Mouse (Mus musculus) adrenal gland, adult (tissue): ENCODE results near the gene Dars2.

Source experiments
- DNase-seq, 2 experiments: peaks; one replicate each; pipeline ENCODE4 v3.0.0; 2022 to 2023; ENCODE audit warnings: low spot score in 1 of 2; ENCODE audit not compliant: inconsistent age in 2 of 2

Dars2 gene

DNA sequence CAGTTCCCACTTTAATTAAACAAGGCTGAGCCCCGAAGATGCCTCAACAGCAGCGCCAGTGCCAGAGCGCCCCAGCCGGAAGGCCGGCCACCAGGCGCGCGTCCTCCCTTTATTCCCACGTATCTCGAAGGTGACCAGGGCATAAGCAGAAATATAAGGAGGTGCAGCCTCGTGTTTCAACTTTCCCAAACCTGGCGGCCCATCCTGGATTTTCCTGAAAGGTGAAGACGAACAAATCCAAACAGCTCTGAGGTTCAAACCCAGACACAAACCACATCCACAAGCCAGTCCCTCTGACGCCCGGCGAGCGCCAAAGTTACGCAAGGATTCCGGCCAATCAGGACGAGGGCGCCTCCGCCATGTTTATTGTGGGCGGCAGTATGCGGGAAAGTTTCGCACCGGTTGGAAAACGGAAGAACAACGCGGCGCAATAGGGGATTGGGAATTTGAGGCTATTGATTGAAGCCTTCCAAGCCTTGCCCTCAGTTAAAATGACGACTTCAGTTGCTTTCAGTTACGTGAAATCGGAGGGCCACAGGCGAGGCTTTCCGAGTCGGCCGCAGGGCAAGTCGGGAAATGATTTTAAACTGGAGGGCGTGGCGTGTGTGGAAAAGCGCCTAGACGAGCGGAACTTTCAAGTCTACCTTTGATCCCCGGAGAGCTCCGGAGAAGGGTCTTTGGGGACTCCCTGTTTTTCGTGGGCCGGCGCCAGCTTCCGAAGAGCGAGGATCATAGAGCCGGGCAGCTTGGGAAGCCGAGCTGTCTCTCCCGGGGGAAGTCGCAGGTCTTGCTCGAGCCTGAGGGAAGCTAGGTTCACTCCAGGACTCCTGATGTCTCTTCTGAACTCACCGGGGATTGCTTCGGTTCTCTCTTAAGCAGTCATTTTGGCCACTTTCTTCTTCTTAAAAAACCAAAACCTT, at the start of gene Dars2, which contains the start of gene Cenpl:
Dars2 (minus strand) TSS at position 307 of the 920 bp plus-strand sequence.
Cenpl (plus strand) TSS at position 362 of the 920 bp plus-strand sequence.
- DNase-seq: peak; percentile 97 to 99

DNA sequence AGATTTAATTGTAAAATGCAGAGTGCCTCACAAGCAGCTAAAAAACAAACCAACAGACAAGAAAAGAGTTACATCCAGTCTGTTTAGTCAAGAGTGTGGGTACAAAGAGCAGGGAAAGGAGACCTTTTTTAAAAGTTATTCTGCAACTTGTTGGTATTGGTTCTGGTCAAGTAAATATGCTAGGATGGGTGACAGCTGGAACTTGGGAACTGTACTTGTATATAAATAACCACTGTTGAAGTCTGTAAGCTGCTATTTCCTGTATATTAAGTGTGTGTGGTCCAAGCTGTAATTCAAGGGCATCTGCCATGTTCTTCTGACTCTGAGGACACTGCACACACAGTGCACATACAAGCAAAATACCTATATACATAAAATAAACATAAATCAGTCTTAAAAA, 44.1 kb upstream of the Dars2 start:
- DNase-seq: no peak

DNA sequence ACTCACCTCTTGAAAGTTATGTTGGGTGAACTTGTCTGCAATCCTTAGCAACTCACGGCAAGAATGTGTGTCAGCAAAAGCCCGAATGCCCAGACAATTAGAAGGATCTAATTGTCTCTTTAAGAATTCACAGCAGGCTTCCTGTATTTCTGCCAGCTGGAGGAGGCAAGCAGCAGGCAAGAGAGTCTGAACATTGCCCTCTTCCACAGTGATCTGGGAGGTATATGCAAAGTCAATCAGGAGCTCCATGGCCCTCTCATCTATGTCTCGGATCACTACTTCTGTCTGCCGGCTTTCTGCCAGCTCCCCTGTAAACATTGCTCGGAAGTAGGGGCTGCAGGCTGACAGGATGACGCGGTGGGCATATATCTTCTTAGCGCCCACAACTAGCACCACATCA, 38.8 kb upstream of the Dars2 start:
- no peak for DNase-seq

DNA sequence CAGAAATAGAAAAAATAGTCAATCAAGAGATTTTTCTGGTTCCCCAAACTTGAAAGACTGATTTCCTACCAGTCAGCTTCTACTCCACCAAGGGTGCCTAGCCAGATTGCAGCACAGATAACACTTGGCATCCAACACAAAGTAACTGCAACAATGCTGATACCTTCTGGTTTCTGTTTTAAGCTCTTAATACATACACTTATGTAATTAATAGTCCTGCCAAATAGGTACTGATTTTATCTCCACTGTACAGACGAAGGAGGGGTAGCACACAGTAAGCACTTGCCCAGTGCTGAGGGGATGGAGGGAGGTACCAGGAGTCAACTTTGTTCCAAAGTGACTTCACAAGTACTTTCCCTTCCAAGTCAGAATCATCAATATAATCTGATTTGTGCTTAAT, 33.4 kb upstream of the Dars2 start:
- no peak for DNase-seq

DNA sequence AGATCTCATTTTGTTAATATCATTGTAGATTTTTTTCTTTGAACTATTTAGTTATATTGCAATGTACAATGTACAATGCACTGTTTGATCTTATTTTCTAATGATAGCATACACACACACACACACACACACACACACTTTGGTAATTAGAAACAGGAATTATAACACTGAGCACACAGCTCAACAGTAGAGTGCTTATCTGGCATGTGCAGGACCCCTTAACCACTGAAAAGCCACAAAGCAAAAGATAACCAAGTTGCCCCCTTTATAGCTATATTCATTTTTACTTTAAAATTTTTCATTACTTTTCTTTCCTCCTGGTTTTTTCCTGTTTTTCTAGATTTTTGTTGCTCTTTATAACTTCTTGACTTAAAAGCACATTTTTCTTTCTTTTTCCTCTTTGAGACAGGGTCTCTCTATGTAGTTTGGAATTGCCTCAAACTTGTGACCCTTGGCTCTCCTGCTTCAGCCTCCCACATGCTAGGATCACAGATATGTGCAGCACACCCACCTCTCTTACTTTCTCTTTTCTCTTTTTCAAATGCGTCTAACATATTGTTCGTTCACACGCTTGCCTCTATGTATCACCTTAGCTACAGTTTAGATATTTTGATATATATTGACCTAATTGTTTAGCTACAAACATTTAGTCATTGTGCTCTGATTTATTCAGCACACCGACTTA, 29.4 kb upstream of the Dars2 start:
- no peak for DNase-seq

DNA sequence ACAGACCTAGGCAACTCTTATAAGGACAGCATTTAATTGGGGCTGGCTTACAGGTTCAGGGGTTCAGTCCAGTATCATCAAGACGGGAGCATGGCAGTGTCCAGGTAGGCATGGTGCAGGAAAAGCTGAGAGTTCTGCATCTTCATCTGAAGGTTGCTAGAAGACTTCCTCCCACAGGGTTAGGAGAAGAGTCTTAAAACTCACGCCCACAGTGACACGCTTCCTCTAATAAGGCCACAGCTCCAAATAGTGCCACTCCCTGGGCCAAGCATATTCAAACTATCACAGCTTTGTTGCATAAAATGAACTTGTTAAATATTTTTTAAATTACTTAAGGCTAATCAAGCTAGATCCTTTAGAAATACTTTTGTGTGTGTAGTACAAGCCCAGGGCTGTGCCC, 6.8 kb upstream of the Dars2 start:
- no peak for DNase-seq

DNA sequence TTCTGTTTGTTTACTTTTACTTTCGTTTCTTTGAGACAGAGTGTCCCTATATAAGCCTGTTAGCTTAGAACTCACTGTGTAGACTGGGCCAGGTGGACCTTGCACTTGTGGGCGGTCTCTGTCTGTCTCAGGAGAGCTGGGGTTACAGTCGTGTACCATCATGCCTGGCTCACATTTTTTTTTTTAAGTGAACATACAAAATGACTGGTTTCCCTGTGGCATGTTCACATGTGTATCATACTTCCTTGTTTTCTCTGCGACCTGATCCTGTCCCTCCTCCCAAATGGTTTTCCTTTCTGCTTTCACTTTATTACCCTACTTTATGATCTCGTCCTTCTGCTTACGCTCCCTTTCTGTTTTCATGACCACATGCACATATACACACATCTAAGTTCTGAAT, 5.8 kb upstream of the Dars2 start:
- peak in 1 of 2 experiments; percentile 32 for DNase-seq

DNA sequence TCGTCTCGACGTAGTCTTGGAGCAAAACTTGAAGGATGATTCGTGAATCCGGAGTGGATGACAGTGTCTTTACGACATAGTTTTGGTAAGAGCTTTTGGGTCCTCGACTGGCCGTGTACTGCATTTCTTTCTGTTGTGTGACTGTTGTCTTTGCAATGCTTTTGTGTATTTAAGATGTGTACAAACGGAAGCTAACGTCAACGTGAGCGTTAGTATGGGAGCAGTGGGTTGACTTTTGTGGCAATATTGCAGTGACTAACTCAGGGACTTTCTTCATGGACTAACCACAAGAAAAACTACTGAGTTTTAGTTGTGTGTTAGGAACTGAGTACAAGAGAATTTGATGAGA, 788 bp upstream of the Dars2 start:
- DNase-seq: no peak

DNA sequence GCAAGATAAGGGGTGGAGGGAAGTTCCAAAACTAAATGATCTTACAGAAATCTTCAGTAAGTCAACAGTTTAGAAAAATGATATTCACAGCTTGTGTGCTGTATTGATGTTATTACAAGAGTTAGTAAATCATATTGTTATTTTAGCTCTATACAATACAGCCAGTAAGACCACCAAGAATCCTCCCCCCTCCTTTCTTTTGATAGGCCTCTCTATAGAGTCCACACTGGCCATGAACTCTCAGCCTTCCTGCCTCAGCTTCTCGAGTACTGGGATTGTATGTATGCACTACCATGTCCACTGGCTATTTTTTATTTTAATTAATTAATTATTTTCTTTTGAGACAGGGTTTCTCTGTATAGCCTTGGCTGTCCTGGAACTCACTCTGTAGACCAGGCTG, 7.1 kb downstream of the Dars2 start:
- no peak for DNase-seq

DNA sequence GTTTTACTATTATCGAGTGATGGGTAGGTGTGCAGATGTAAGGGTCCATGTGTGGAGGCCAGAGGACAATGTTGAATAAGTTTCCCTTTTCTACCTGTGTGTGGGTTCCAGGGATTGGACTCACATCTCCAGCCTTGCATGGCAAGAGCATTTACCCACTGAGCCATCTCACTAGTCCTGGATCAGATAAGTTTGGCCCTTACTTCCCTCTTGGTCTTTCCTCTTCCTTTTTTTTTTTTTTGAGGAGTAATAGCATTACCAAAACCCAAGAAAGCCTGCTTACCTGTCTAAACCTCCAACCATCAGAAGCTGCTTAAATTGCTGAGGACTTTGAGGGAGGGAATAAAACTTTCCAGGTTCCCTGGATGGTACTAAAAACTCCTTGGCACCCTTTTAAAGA, 13.3 kb downstream of the Dars2 start:
- DNase-seq: no peak

DNA sequence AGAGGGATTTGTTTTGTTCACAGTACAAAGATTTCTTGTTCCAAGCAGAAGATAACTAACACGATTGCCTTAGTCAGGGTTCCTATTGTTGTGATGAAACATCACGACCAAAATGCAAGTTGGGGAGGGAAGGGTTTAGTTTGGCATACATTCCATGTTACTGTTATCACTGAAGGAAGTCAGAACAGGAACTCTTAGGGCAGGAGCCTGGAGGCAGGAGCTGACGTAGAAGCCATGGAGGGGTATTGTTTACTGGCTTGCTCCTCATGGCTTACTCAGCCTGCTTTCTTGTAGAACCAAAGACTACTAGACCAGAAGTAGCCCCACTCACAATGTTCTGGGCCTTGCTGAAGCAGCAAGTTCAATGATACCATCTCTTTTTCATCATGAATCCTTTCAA, 23.5 kb downstream of the Dars2 start:
- DNase-seq: no peak

DNA sequence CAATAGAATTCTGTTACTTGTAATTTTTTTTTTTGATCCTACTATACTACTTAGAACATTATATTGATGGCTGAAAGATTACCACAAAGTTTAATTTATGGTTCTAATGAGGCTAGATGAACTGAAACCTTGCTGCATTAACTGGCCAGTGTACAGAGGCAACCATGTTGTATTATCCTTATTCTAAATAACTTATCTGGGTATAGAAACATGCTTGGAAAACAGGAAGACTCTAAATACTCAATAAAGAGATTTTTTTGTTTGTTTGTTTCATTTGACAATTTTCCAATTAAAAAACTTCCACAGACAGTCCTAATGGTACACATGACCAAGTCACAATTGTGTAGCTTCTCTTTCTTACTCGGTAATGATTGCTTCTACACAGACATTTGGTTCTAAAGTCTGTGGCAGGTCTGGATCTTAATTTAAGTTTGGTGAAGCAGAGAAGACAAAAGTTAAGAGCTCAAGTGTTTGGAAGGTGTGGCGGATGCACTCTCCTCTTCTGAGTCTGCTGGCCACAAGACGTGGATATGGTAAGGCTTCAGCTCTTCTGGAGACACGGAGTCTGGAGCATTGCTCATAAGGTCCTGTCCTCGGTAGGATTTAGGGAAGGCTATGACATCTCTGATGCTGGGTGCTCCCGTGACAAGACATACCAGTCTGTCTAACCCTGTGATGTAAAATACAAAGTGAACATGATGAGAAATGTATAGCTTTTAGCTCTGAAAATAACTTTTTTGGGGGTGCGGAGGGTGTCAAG, 29.0 kb downstream of the Dars2 start:
- DNase-seq: no peak

DNA sequence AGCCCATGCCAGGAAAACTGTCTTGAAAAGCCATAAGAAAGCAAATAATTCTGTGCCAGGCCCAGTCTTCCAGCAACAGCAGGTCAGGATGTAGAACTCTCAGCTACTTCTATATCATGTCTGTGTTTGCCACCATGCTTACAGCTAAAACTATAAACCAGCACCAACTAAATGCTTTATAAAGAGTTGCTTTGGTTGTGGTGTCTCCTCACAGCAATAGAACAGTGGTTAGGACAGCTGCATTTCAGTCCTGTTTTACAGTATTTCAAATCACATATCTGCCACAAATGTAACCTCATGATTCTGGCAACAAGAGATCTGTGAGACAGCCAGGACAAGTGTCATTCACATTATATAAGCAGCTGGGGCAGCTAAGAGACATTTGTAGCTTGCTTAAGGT, 29.6 kb downstream of the Dars2 start:
- DNase-seq: peak in 1 of 2 experiments; percentile 30

DNA sequence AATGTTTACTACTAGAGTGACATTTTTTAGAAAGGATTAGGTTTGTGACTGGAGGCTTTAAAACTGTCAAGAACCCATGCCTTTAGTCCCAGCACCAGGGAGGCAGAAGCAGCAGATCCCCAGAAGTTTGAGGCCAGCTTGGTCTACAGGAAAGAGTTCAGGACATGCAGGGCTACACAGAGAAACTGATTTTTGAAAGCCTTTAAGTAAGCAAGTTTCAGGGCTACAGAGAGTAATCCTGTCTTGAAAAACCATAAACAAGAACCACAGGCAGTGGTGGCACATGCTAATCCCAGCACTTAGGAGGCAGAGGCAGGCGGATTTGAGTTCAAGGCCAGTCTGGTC, 30.1 kb downstream of the Dars2 start:
- peak; percentile 22 to 61 for DNase-seq

DNA sequence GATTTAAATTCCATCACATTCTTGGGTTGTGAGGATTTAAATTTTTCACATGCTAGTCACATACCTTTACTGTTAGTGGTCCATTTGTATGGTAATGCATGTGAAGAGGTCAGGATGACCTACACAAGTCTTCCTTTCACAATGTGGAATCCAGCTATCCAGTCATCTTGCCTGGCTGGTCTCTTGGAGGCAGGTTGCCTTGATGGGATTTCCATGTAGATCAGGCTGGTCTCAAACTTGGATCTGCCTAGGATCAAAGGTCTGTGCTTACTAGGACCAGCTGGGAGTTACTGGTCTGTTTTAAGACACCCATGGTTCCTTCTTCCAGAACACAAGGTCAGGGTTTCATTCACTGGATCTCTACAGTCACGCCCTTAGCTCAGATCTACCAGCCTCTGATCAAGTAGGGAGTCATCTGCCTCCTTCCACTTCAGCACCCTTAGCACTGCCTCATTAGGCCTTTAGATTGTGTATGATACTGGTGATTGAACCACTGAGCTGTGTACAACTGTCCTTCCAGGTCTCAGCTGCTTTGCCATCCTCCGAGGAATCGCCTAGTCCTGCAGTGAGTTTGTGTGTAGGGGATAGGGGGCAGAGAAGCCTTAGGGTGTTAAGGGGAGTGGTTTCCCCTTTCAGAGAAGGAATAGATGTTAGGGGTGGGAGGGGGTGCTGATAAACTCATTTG, 30.6 kb downstream of the Dars2 start:
- DNase-seq: peak in 1 of 2 experiments; percentile 66

DNA sequence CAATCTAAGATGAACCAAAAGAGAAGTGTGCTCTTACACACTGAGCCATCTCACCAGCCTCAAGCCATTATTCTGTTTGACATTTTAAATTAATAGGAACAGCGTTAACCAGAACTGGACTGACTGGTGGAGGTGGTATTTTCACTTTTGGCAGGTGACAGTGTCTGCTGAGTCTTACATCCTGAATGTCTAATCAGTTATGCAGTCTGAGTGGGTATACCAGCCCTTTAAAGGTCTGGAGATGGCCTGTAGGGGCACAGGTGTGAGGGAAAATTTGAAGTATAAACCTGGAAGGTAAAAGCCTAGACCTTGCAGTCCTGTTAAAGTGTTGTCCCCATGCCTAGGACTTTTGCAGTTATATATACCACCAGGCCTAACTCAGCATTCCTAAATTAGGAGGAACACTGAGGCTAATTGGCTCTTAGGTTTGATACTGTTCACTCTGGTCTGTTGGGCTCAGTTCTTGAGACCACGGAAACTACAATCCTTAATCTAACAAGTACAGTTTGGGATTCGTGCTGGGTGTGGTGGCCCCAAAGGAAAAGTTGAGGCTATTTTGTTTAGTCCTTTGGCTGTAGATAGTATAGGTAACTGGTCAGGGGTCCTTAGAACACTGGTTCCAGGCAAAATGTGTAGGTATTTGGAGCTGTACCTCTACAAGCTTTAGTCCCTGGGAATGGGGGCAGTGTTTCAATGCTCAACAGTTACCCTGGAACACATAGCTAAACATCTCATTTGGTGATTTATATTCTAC, 31.3 kb downstream of the Dars2 start:
- peak in 1 of 2 experiments; percentile 54 for DNase-seq

DNA sequence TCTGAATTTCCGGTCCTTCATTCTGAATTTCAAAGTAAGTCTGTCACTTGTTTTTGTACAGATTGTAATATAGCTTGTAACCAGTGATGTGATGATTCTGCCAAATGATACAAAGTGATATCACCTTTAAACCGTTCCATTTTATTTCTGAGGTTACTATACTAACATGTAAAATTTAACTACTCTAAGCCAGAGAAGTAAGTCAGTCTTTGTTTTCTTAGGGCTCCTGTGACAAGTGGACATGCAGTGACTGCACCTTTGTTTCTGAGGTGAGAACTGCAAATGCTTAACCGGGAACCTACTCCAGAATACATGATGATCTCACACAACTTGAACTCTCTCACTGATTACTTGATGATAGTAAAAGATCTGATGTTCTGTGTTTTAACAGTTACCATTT, 32.5 kb downstream of the Dars2 start:
- DNase-seq: no peak

DNA sequence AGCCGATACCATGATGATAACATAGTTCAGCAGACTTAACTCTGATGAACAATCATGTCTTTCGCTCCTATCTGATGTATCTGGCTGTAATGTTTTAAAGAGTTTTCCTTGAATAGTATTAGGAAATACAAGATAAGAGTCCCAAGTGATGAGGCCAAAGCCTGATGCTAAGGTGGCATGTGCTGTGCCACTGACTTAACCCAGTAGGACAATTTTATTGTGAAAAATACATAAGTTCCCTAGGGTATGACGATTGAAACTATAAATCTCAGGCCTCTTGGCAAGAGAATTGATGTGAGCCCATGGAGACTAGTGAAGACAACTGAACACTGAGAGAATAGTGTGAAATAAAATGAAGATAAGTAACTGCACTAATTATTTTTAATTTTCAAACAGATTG, 32.9 kb downstream of the Dars2 start:
- peak in 1 of 2 experiments; percentile 37 for DNase-seq

DNA sequence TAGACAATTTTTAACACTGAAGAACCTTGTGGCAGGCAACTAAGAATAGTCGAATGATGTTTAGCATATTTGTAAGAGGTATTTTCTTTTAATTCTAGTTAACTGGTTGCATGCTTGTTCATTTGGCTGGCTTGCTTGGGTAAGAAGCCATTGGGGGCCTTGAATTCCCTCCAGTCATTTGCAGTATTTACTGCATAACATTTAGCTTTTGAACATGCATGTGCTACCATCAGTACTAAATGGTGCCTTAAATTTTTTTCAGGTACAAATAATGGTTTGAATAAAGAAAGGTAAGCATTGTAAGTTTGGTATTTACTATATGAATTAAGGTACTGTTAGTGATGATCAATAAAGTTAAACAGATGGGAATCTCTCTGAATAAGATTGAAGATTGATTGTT, 33.4 kb downstream of the Dars2 start:
- no peak for DNase-seq

DNA sequence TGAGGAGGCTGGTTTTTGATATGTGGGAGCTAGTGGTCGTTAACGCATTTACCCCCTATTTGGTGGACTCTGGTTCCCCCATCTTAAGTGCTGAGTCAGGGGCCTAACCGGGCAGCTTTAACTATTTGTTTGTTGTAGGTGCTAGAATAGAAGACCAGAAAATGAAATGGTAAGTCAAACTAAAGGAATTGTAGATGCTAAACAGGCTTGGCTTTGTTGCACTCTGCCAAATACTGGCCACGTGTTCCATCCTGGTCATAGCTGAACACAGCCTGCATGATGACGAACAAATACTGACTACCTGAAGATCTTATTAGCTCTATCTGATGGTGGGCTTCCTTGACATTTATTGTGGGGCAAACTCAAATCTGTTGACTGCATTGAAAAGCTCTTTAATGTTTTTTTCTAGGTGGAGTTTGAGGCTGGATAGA, 34.0 kb downstream of the Dars2 start:
- peak; percentile 26 to 70 for DNase-seq
